Mouse (Mus musculus): ENCODE measurements around the gene Rps6ka2.
"Not testable (repeated sequence)": the region's sequence is repeated elsewhere in the genome, so short reads cannot be mapped to it uniquely, and the experiment has no call there.

- not testable (repeated sequence) for TF ChIP-seq CTCF (IDR thresholded peaks at IDR 0.05; ENCODE audit: control insufficient read depth, insufficient read depth, insufficient replicate concordance, low read depth, low read length); POLR2A (IDR thresholded peaks at IDR 0.05; ENCODE audit: control insufficient read depth, low read depth, low read length)
Observed at GRCm38 (mm10) chr17:7352596-7352995, 182.7 kb downstream of the Rps6ka2 start, which contains the start of gene Ttll2.

Measured in testis, adult 2 months (tissue).